11 mouse cellular contexts compared by ENCODE assay signal in genomic region chr11:83640141-83640540, GRCm38 (mm10). TPM values are rescaled to one million over a fixed set of nuclear protein-coding genes. Genes with fewer than 3 reads are reported as not detected.
DNase-seq lines count a peak whose midpoint lies in the region; ATAC-seq and TF ChIP-seq lines count a peak whose summit lies in the region.
"Had no signal": no experiment of that assay in that cellular context is flagged by ENCODE, and none has a peak within 500 bp of the region (broad histone marks: within the 10 kb centered on the region; RNA-seq: fewer than 3 reads in every experiment).

No protein-coding gene starts in this region.

- no peak for TF ChIP-seq POLR2A in thymus, adult 2 months (IDR thresholded peaks at IDR 0.05; ENCODE audit: control insufficient read depth, extremely low read depth, insufficient read depth, low read length, poor library complexity)

- no peaks in the 10 kb centered on the region for H3K36me3 ChIP-seq in thymus, adult 2 months (ENCODE audit: control insufficient read depth, insufficient read depth, low read length)
- H3K36me3 ChIP-seq: embryonic facial prominence, embryonic 12.5 days had no signal

- TF ChIP-seq CTCF in thymus, adult 2 months (IDR thresholded peaks at IDR 0.05; ENCODE audit: borderline replicate concordance, control insufficient read depth, extremely low read depth, insufficient read depth, low read length, poor library complexity), result no peak

- peak; percentile 68 for DNase-seq in thymus, adult 2 months
- no peak for DNase-seq in left cerebral cortex, postnatal 25 days (ENCODE audit: low spot score in 2 of 2)
- DNase-seq in testis, postnatal 10 days (ENCODE audit: low spot score), result no peak
- DNase-seq in right cerebral cortex, postnatal 25 days, result no peak

- peak overlapping the region; percentile 2; the same call in 1 of the 2 replicates for H3K4me3 ChIP-seq in thymus, adult 2 months (ENCODE audit: control insufficient read depth, insufficient read depth, low read length)
- H3K4me3 ChIP-seq: embryonic facial prominence, embryonic 12.5 days had no signal

- ATAC-seq in activated CD4-positive, CD25-positive, alpha-beta regulatory T cell, adult 4 months, result peak; percentile 85
- ATAC-seq in inflammation-experienced regulatory T-cells, adult 6 months, result peak; percentile 84
- peak; percentile 95 for ATAC-seq in megakaryocyte progenitor cell, adult 5-6 weeks (replicated peaks; ENCODE audit: poor library complexity)
- ATAC-seq: Patski had no signal

- peak overlapping the region; percentile 97 for H3K27ac ChIP-seq in thymus, adult 2 months (ENCODE audit: control insufficient read depth, insufficient read depth, low read length)
- H3K27ac ChIP-seq: embryonic facial prominence, embryonic 12.5 days had no signal

- H3K27me3 ChIP-seq in thymus, adult 2 months (ENCODE audit: control insufficient read depth, insufficient read depth, low read length), result no peaks in the 10 kb centered on the region
- H3K27me3 ChIP-seq: embryonic facial prominence, embryonic 12.5 days; Patski had no signal

- 6% methylated on average over 5 of the region's 5 CpGs for WGBS in thymus, adult 2 months

- peaks cover 15% of the 10 kb centered on the region for H3K4me1 ChIP-seq in thymus, adult 2 months (replicated peaks; ENCODE audit: control insufficient read depth, insufficient read depth, low read length)
- H3K4me1 ChIP-seq: embryonic facial prominence, embryonic 12.5 days had no signal

- intact Hi-C loops in left cerebral cortex, postnatal 25 days (cut with DNase I), result no loop called here

RNA-seq across cellular contexts. Expression of gene Rpl9-ps1, which starts 5.3 kb away (rescaled TPM):
- 1 to 10 TPM in 1 of 2 experiments, not detected in 1; 2.2 TPM for polyA plus RNA-seq in activated CD4-positive, CD25-positive, alpha-beta regulatory T cell, adult 4 months (2017; shearing (Covaris generic))
- polyA plus RNA-seq in inflammation-experienced regulatory T-cells, adult 6 months (2017; shearing (Covaris generic)), result not detected
- total RNA-seq in megakaryocyte progenitor cell, adult 5-6 weeks (2015), result 0.44 and 1.2 TPM in 2 replicates
- total RNA-seq in megakaryocyte progenitor cell, adult 5-6 weeks (2017), result not detected in 2 replicates
- not detected in 2 replicates for polyA plus RNA-seq in thymus, adult 2 months (2012; rRNA removed)
- not detected for total RNA-seq in left cerebral cortex, postnatal 25 days (2021)
- polyA plus RNA-seq: embryonic facial prominence, embryonic 12.5 days; heart, embryonic 11.5 days; intestine, embryonic 14.5 days; Patski had no signal

RNA-seq across cellular contexts. Expression of gene Ccl3, which starts 9.0 kb away (rescaled TPM):
- 1 to 10 TPM; 1.2 to 5.1 TPM for polyA plus RNA-seq in activated CD4-positive, CD25-positive, alpha-beta regulatory T cell, adult 4 months (2017; shearing (Covaris generic))
- polyA plus RNA-seq in inflammation-experienced regulatory T-cells, adult 6 months (2017; shearing (Covaris generic)), result 10 to 100 TPM in 1 of 3 experiments, 1 to 10 TPM in 1, under 1 TPM in 1; 0.75 to 40.0 (median 1.2) TPM
- total RNA-seq in megakaryocyte progenitor cell, adult 5-6 weeks (2015), result 99.8 and 229 TPM in 2 replicates
- total RNA-seq in megakaryocyte progenitor cell, adult 5-6 weeks (2017), result 37.9 and 120 TPM in 2 replicates
- 3.6 and 10.2 TPM in 2 replicates for polyA plus RNA-seq in thymus, adult 2 months (2012; rRNA removed)
- total RNA-seq in left cerebral cortex, postnatal 25 days (2021), result not detected
- polyA plus RNA-seq: Patski had no signal

RNA-seq across cellular contexts. Expression of gene Ccl4, which starts 22.2 kb away (rescaled TPM):
- polyA plus RNA-seq in activated CD4-positive, CD25-positive, alpha-beta regulatory T cell, adult 4 months (2017; shearing (Covaris generic)), result 10 to 100 TPM; 14.3 to 40.5 TPM
- polyA plus RNA-seq in inflammation-experienced regulatory T-cells, adult 6 months (2017; shearing (Covaris generic)), result 100 to 1,000 TPM in 1 of 3 experiments, 1 to 10 TPM in 2; 6.4 to 184 (median 8.0) TPM
- 19.6 and 29.1 TPM in 2 replicates for total RNA-seq in megakaryocyte progenitor cell, adult 5-6 weeks (2015)
- 16.7 and 37.1 TPM in 2 replicates for total RNA-seq in megakaryocyte progenitor cell, adult 5-6 weeks (2017)
- 5.0 and 8.5 TPM in 2 replicates for polyA plus RNA-seq in thymus, adult 2 months (2012; rRNA removed)
- total RNA-seq in left cerebral cortex, postnatal 25 days (2021), result not detected
- polyA plus RNA-seq: Patski had no signal

RNA-seq across cellular contexts. Expression of gene Ccl6, which starts 47.3 kb away (rescaled TPM):
- polyA plus RNA-seq in activated CD4-positive, CD25-positive, alpha-beta regulatory T cell, adult 4 months (2017; shearing (Covaris generic)), result 1 to 10 TPM in 1 of 2 experiments, not detected in 1; 1.4 TPM
- polyA plus RNA-seq in inflammation-experienced regulatory T-cells, adult 6 months (2017; shearing (Covaris generic)), result 1 to 10 TPM in 1 of 3 experiments, not detected in 2; 1.3 TPM
- total RNA-seq in megakaryocyte progenitor cell, adult 5-6 weeks (2015), result 13.6 and 25.2 TPM in 2 replicates
- 13.3 and 15.1 TPM in 2 replicates for total RNA-seq in megakaryocyte progenitor cell, adult 5-6 weeks (2017)
- polyA plus RNA-seq in thymus, adult 2 months (2012; rRNA removed), result 4.9 and 10.4 TPM in 2 replicates
- 1 to 10 TPM; 1.7 to 2.4 TPM for total RNA-seq in left cerebral cortex, postnatal 25 days (2021)
- polyA plus RNA-seq: Patski had no signal
